Mouse (Mus musculus) thymus, postnatal 10 days (tissue): ENCODE measurements around the gene Gm49661.
A peak's percentile ranks its signal among the peaks of the same experiment; 100 is the strongest.

Source experiments
- DNase-seq, 2 experiments: peaks; one replicate each; pipeline ENCODE4 v3.0.0; 2021; ENCODE audit warnings: low spot score in 2 of 2

Gene Gm49661

GRCm38 (mm10) chr8:84934860-84935259, 34.4 kb downstream of the Gm49661 start:
- no peak for DNase-seq

DNA sequence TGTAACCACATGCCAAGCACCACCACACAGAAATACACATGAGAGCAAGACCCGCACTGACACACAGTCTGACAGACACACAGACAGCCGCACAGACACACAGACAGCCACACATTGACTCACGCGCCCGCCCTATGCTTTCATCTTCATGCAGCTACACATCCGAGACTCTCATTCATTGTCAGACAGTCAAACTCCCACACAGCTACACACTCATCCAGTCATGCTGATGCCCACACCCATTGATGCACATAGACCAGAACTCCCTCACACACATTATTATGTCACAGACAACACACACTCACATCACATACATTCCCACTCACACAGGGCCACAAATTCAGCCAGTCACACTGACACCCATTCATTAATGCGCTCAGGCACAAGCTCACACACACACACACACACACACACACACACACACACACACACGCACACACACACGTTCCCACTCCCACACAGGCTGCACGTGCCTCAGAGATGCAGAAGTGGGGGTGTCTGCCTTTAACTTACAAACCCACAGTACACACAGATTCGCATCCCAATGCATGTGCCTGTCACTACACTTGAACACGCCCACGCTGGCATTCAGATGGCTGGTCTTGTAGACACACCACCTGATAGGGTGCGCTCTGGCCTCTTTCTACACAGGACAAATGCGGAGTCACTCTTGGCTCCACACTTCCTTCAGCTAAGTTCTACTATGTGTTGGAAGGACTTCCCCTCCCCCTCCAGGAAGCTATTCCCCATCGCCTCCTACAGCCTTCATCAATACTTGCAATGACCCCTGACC, 35.3 kb downstream of the Gm49661 start:
- no peak for DNase-seq

DNA sequence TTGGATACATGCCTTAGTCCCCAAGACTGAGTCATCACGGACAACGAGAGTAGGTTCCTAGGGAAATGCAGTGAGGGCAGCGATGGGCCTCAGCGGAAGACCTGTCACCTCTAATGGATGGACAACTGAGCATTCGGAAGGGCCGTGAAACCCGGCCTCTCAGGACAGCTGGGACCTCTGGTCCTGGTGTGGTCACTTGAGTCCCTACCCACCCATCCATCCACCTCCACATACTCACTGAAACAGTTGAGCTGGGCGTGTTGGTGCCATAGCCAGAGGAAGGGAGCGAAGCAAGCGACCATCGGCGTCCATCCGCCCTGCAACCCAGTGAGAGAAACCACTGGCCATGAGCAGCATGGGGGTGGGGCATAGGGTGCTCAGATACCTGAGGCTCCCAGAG, 38.7 kb downstream of the Gm49661 start:
- no peak for DNase-seq

GRCm38 (mm10) chr8:84928456-84929306, 40.6 kb downstream of the Gm49661 start:
- peak; percentile 33 to 59 for DNase-seq

- DNase-seq, result no peak
These were observed 41.7 kb downstream of the Gm49661 start for GRCm38 (mm10) chr8:84927513-84927912.

- no peak for DNase-seq
These were observed 43.7 kb downstream of the Gm49661 start for GRCm38 (mm10) chr8:84925557-84925956.

DNA sequence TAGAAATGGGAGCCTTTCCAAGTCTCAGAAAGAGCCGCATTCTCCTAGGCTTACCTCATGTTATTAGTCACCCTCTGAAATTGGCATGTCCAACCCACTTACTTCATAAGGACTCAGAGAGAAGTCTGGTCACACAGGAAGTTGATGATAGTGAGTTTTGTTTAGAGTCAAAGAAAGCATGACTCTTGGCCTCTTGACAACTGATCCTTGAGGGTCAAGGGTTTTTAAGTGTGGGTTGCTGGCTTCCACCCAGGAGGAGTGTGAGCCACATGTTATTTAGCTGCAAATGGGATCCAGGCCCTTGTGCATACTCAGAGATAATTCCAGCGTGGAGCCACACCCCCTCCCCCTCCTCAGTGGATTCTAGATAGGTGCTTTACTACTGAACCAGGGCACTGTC, 47.6 kb downstream of the Gm49661 start:
- no peak for DNase-seq

GRCm38 (mm10) chr8:84918646-84919045, 50.6 kb downstream of the Gm49661 start:
- DNase-seq, result no peak

GRCm38 (mm10) chr8:84917781-84918180, 51.5 kb downstream of the Gm49661 start:
- DNase-seq, result no peak
